25 mouse cellular contexts compared by ENCODE assay signal in the genomic region with DNA sequence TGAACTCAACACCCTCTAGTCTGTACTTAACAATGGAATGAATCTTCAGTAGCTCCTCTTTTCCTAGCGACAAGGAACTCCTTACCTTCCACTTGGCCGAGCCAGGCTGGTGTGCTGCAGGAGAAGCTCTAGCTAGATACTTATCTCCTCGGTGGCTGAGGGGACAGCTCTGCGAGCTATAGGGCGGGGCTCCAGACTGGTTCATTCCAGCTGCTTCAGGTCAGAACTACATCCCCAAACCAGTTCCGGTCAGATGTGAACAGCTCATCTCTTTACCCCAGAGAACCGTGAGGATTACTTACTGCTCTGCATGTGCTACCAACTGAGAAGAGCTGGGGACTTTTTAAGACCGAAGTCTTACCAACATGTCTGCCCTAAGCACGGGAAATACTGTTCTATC. TPM values are rescaled to one million over a fixed set of nuclear protein-coding genes. Genes with fewer than 3 reads are reported as not detected.
DNase-seq lines count a peak whose midpoint lies in the region; ATAC-seq and TF ChIP-seq lines count a peak whose summit lies in the region.
"Had no signal": no experiment of that assay in that cellular context is flagged by ENCODE, and none has a peak within 500 bp of the region (broad histone marks: within the 10 kb centered on the region; RNA-seq: fewer than 3 reads in every experiment).

No protein-coding gene starts in this region.

- WGBS in heart, embryonic 13.5 days: 32% methylated on average over 9 of the region's 9 CpGs
- WGBS in heart, adult 2 months: 50% methylated on average over 9 of the region's 9 CpGs
- WGBS in liver, embryonic 14.5 days (ENCODE audit: insufficient replicate concordance): 34% methylated on average over 9 of the region's 9 CpGs
- WGBS in forebrain, embryonic 16.5 days: 80% methylated on average over 9 of the region's 9 CpGs

- peak overlapping the region; percentile 69 for H3K27ac ChIP-seq in heart, embryonic 13.5 days (replicated peaks)
- H3K27ac ChIP-seq in heart, adult 2 months: no peak overlapping the region
- no peak overlapping the region for H3K27ac ChIP-seq in liver, embryonic 14.5 days
- no peak overlapping the region for H3K27ac ChIP-seq in forebrain, embryonic 16.5 days (ENCODE audit: low read length)
- H3K27ac ChIP-seq: forebrain, embryonic 12.5 days; lung, embryonic 15.5 days had no signal

- H3K79me2 ChIP-seq in heart, adult 2 months (replicated peaks; ENCODE audit: control insufficient read depth, insufficient read depth, low read length): no peaks in the 10 kb centered on the region

- no peak for DNase-seq in heart, adult 2 months
- DNase-seq in 3T3-L1 (ENCODE audit: low read depth, low spot score) (peak; percentile 2), ES-CJ7 (ENCODE audit: low read depth, low spot score) (peak; percentile 83)
- peak in 2 of 3 experiments; percentile 7 to 17 for DNase-seq in liver, embryonic 14.5 days (ENCODE audit: low read depth in 3 of 3, low spot score in 3 of 3)
- no peak for DNase-seq in spleen, postnatal 4 days (ENCODE audit: low spot score in 2 of 2)
- DNase-seq: cerebellum, postnatal 10 days; gastrocnemius, postnatal 25 days; midbrain, embryonic 14.5 days; thymus, postnatal 4 days had no signal

- H3K9me3 ChIP-seq in heart, embryonic 13.5 days: no peaks in the 10 kb centered on the region
- H3K9me3 ChIP-seq in liver, embryonic 14.5 days (ENCODE audit: control insufficient read depth, low read length): no peaks in the 10 kb centered on the region
- no peaks in the 10 kb centered on the region for H3K9me3 ChIP-seq in forebrain, embryonic 16.5 days (ENCODE audit: control insufficient read depth, low read length)
- H3K9me3 ChIP-seq: forebrain, embryonic 12.5 days; lung, embryonic 15.5 days had no signal

- H3K4me3 ChIP-seq in heart, embryonic 13.5 days: 0 out of 2 replicates have a peak overlapping the region, but pooled peaks have one; percentile 4
- H3K4me3 ChIP-seq in heart, adult 2 months: no peak overlapping the region
- no peak overlapping the region for H3K4me3 ChIP-seq in liver, embryonic 14.5 days (ENCODE audit: insufficient read depth in 1 of 2, low read depth in 2 of 2, low read length in 2 of 2)
- H3K4me3 ChIP-seq in forebrain, embryonic 16.5 days (replicated peaks; ENCODE audit: low read length): no peak overlapping the region
- H3K4me3 ChIP-seq: forebrain, embryonic 12.5 days; lung, embryonic 15.5 days had no signal

- H3K4me2 ChIP-seq in heart, embryonic 13.5 days: peak overlapping the region; percentile 85
- no peak overlapping the region for H3K4me2 ChIP-seq in liver, embryonic 14.5 days (ENCODE audit: low read depth)
- H3K4me2 ChIP-seq in forebrain, embryonic 16.5 days (ENCODE audit: low read length): no peak overlapping the region
- H3K4me2 ChIP-seq: forebrain, embryonic 12.5 days; lung, embryonic 15.5 days had no signal

- H3K36me3 ChIP-seq in heart, embryonic 13.5 days: no peaks in the 10 kb centered on the region
- no peaks in the 10 kb centered on the region for H3K36me3 ChIP-seq in heart, adult 2 months (ENCODE audit: control insufficient read depth, insufficient read depth, low read length)
- no peaks in the 10 kb centered on the region for H3K36me3 ChIP-seq in liver, embryonic 14.5 days (replicated peaks; ENCODE audit: control insufficient read depth, insufficient read depth, low read depth)
- no peaks in the 10 kb centered on the region for H3K36me3 ChIP-seq in forebrain, embryonic 16.5 days (ENCODE audit: control insufficient read depth, insufficient read depth)
- H3K36me3 ChIP-seq: forebrain, embryonic 12.5 days; lung, embryonic 15.5 days had no signal

- peaks cover 34% of the 10 kb centered on the region for H3K4me1 ChIP-seq in heart, embryonic 13.5 days
- peaks cover 1% of the 10 kb centered on the region; the same call in 1 of the 2 replicates for H3K4me1 ChIP-seq in heart, adult 2 months (ENCODE audit: control insufficient read depth, insufficient read depth, low read length)
- peaks cover 0 to 7% of the 10 kb centered on the region in 2 experiments; a peak in 2 of 4 replicates for H3K4me1 ChIP-seq in liver, embryonic 14.5 days (replicated peaks; ENCODE audit: control insufficient read depth in 2 of 2, insufficient read depth in 2 of 2, low read length in 1 of 2)
- H3K4me1 ChIP-seq in forebrain, embryonic 16.5 days (replicated peaks; ENCODE audit: control insufficient read depth, insufficient read depth, low read length): peaks cover 7% of the 10 kb centered on the region
- H3K4me1 ChIP-seq: lung, embryonic 15.5 days had no signal

- TF ChIP-seq EP300 in heart, adult 2 months (IDR thresholded peaks at IDR 0.05; ENCODE audit: insufficient read depth, low read depth, low read length): no peak
- TF ChIP-seq EP300 in liver, embryonic 14.5 days (IDR thresholded peaks at IDR 0.05; ENCODE audit: low read depth): 0 out of 2 replicates have a peak, but pooled peaks have one; percentile 7

- no peak for ATAC-seq in heart, embryonic 13.5 days (ENCODE audit: extremely low read depth, insufficient number of reproducible peaks, low FRiP score, low TSS enrichment)
- ATAC-seq in liver, embryonic 14.5 days (ENCODE audit: insufficient read depth): no peak
- ATAC-seq in forebrain, embryonic 16.5 days: no peak
- ATAC-seq: CD4-positive, CD25-positive, alpha-beta regulatory T cell, adult 4 months had no signal

- no peak for TF ChIP-seq CTCF in heart, adult 2 months (IDR thresholded peaks at IDR 0.05)
- TF ChIP-seq CTCF in liver, embryonic 14.5 days (IDR thresholded peaks at IDR 0.05; ENCODE audit: low read depth): no peak

- intact Hi-C loops in heart, adult 2 months (cut with DNase I): no loop called here

- no peaks in the 10 kb centered on the region for H3K27me3 ChIP-seq in heart, embryonic 13.5 days (replicated peaks)
- no peaks in the 10 kb centered on the region for H3K27me3 ChIP-seq in heart, adult 2 months (ENCODE audit: control insufficient read depth, insufficient read depth, low read length)
- no peaks in the 10 kb centered on the region for H3K27me3 ChIP-seq in liver, embryonic 14.5 days (ENCODE audit: control insufficient read depth, insufficient read depth, low read length)
- no peaks in the 10 kb centered on the region for H3K27me3 ChIP-seq in forebrain, embryonic 16.5 days (replicated peaks; ENCODE audit: control insufficient read depth, insufficient read depth, low read length)
- H3K27me3 ChIP-seq: forebrain, embryonic 12.5 days; lung, embryonic 15.5 days had no signal

- no peak for TF ChIP-seq POLR2A in heart, adult 2 months (IDR thresholded peaks at IDR 0.05; ENCODE audit: insufficient read depth, low read depth, low read length)

- peak overlapping the region; percentile 40; the same call in 1 of the 2 replicates for H3K9ac ChIP-seq in heart, embryonic 13.5 days
- H3K9ac ChIP-seq in heart, adult 2 months (ENCODE audit: low read depth, low read length): no peak overlapping the region
- H3K9ac ChIP-seq in liver, embryonic 14.5 days (replicated peaks): no peak overlapping the region
- no peak overlapping the region for H3K9ac ChIP-seq in forebrain, embryonic 16.5 days (replicated peaks; ENCODE audit: low read depth, low read length)
- H3K9ac ChIP-seq: forebrain, embryonic 12.5 days; lung, embryonic 15.5 days had no signal

RNA-seq across cellular contexts. Expression of a gene that starts 3.4 kb away (rescaled TPM):
- polyA plus RNA-seq in heart, embryonic 13.5 days (2015; fragmentation: Nextera tagmentation; extraction: Ambion mirVana): 21.1 and 23.8 TPM in 2 replicates
- 1 to 10 TPM; 2.2 to 4.3 TPM for total RNA-seq in heart, adult 2 months (2021)
- 1.6 and 3.5 TPM in 2 replicates for polyA plus RNA-seq in heart, adult 2 months (2012; rRNA removed)
- polyA plus RNA-seq in liver, embryonic 14.5 days (2012; rRNA removed): 5.7 and 5.8 TPM in 2 replicates
- polyA plus RNA-seq in liver, embryonic 14.5 days (2014; fragmentation: Nextera tagmentation; extraction: Ambion mirVana): 5.6 and 6.2 TPM in 2 replicates
- 3.4 and 3.6 TPM in 2 replicates for polyA plus RNA-seq in forebrain, embryonic 16.5 days (2015; fragmentation: Nextera tagmentation; extraction: Ambion mirVana)

RNA-seq across cellular contexts. Expression of a gene that starts 7.0 kb away (rescaled TPM):
- polyA plus RNA-seq in heart, embryonic 13.5 days (2015; fragmentation: Nextera tagmentation; extraction: Ambion mirVana): not detected in 2 replicates
- not detected for total RNA-seq in heart, adult 2 months (2021)
- not detected in 2 replicates for polyA plus RNA-seq in heart, adult 2 months (2012; rRNA removed)
- polyA plus RNA-seq in liver, embryonic 14.5 days (2012; rRNA removed): not detected in 2 replicates
- not detected in 2 replicates for polyA plus RNA-seq in liver, embryonic 14.5 days (2014; fragmentation: Nextera tagmentation; extraction: Ambion mirVana)
- polyA plus RNA-seq in forebrain, embryonic 16.5 days (2015; fragmentation: Nextera tagmentation; extraction: Ambion mirVana): not detected in 2 replicates
- total RNA-seq: adrenal gland, postnatal 4 days; gastrocnemius, postnatal 25 days; layer of hippocampus, postnatal 14 days; left cerebral cortex, postnatal 14 days; megakaryocyte, adult 5-6 weeks; neutrophil, adult 5-6 weeks had no signal
- polyA plus RNA-seq: CD4-positive, CD25-positive, alpha-beta regulatory T cell, adult 4 months; forebrain, embryonic 12.5 days; hindbrain, embryonic 11.5 days; intestine, embryonic 14.5 days; kidney, embryonic 14.5 days; large intestine, adult 2 months; limb, embryonic 14.5 days; lung, embryonic 15.5 days; midbrain, embryonic 14.5 days; small intestine, adult 2 months had no signal

RNA-seq across cellular contexts. Expression of a gene that starts 26.3 kb away (rescaled TPM):
- polyA plus RNA-seq in heart, embryonic 13.5 days (2015; fragmentation: Nextera tagmentation; extraction: Ambion mirVana): 7.6 and 8.0 TPM in 2 replicates
- not detected for total RNA-seq in heart, adult 2 months (2021)
- 0.38 TPM in 1 of 2 replicates, not detected in the other for polyA plus RNA-seq in heart, adult 2 months (2012; rRNA removed)
- 0.81 and 1.0 TPM in 2 replicates for polyA plus RNA-seq in liver, embryonic 14.5 days (2012; rRNA removed)
- 1.3 and 1.5 TPM in 2 replicates for polyA plus RNA-seq in liver, embryonic 14.5 days (2014; fragmentation: Nextera tagmentation; extraction: Ambion mirVana)
- 0.75 TPM in 1 of 2 replicates, not detected in the other for polyA plus RNA-seq in forebrain, embryonic 16.5 days (2015; fragmentation: Nextera tagmentation; extraction: Ambion mirVana)
- total RNA-seq: gastrocnemius, postnatal 25 days; layer of hippocampus, postnatal 14 days; left cerebral cortex, postnatal 14 days; megakaryocyte, adult 5-6 weeks; neutrophil, adult 5-6 weeks had no signal
- polyA plus RNA-seq: CD4-positive, CD25-positive, alpha-beta regulatory T cell, adult 4 months; large intestine, adult 2 months; small intestine, adult 2 months had no signal

Comparison
In these comparisons a context has a peak if more than half of its experiments do, and no peak if none do; other contexts are left out.
1. DNase-seq: peak in 3T3-L1 (single experiment), ES-CJ7 (single experiment) and liver, embryonic 14.5 days (2 of 3); none in heart, adult 2 months (0 of 2) and spleen, postnatal 4 days (0 of 2).